Mouse (Mus musculus) small intestine, adult 2 months (tissue): ENCODE results near the gene Abcg5. TPM values are rescaled to one million over a fixed set of nuclear protein-coding genes. Genes with fewer than 3 reads are reported as not detected.

Experiments used
- H3K27ac ChIP-seq: fragments of 200-500 bp; 2 replicates; pipeline ENCODE4 v1.5.1; 2012; ENCODE audit warnings: low read depth, low read length, control low read depth, inconsistent platforms; ENCODE audit not compliant: insufficient read depth
- H3K27me3 ChIP-seq: fragments of 200-500 bp; 2 replicates; pipeline ENCODE4 v1.6.1; 2012; ENCODE audit warnings: mild to moderate bottlenecking, moderate library complexity, low read length, inconsistent platforms; ENCODE audit not compliant: control insufficient read depth, insufficient read depth
- H3K36me3 ChIP-seq: fragments of 200-500 bp; 2 replicates; pipeline ENCODE4 v1.6.1; 2012; ENCODE audit warnings: mild to moderate bottlenecking, low read length, control low read depth, inconsistent platforms; ENCODE audit not compliant: control insufficient read depth, insufficient read depth
- H3K4me1 ChIP-seq: fragments of 200-500 bp; 2 replicates; pipeline ENCODE4 v1.6.1; 2012; ENCODE audit warnings: low read length, inconsistent platforms, mixed read lengths; ENCODE audit not compliant: control insufficient read depth, insufficient read depth, insufficient read length
- H3K4me3 ChIP-seq: fragments of 200-500 bp; 2 replicates; pipeline ENCODE4 v1.5.1; 2012; ENCODE audit warnings: low read depth, mild to moderate bottlenecking, control low read depth, inconsistent platforms, low read length, moderate library complexity
- CTCF ChIP-seq: fragments of 200-500 bp; IDR thresholded peaks from 2 replicates; pipeline ENCODE4 v1.5.1; 2012; ENCODE audit warnings: low read depth, mild to moderate bottlenecking, control low read depth, inconsistent platforms, low read length, moderate library complexity, mixed read lengths; ENCODE audit not compliant: insufficient replicate concordance, insufficient read length; ENCODE audit errors: extremely low read depth
- POLR2A ChIP-seq: fragments of 200-500 bp; IDR thresholded peaks from 2 replicates; pipeline ENCODE4 v1.6.1; 2012; ENCODE audit warnings: low read depth, mild to moderate bottlenecking, control low read depth, inconsistent platforms, low read length, moderate library complexity
- WGBS: fragments of 180-500 bp; shearing (Covaris S2); methylation state at CpG from one replicate; pipeline ENCODE4 v1.1.7; 2018; 5-methylcytosine and 5-hydroxymethylcytosine counted together
- polyA plus RNA-seq: library from polyadenylated mRNA; depleted of rRNA; stranded (reverse); fragments of >200 nt; gene quantifications from 2 replicates; pipeline ENCODE4 v1.2.3, GENCODE M21; 2012

Gene Abcg5
- polyA plus RNA-seq, 1 experiment, result 335 TPM

DNA sequence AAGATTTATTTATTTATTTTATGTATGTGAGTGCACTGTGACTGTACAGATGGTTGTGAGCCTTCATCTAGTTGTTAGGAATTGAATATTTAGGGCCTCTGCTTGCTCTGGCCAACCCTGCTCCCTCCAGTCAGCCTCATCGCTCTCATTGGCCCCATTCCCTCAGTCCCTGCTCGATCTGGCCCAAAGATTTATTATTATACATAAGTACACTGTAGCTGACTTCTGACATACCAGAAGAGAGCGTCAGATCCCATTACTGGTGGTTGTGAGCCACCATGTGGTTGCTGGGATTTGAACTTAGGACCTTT is 25.4 kb downstream of the Abcg5 start:
- Histone ChIP-seq H3K27ac (no peak overlapping the region), H3K36me3 (peaks cover 20% of the 10 kb centered on the region), H3K4me1 (peaks cover 27% of the 10 kb centered on the region), H3K4me3 (no peak overlapping the region), H3K27me3 (no peaks in the 10 kb centered on the region)
- no peak for TF ChIP-seq POLR2A
- no peak for TF ChIP-seq CTCF
- 71% methylated on average over 3 of the region's 3 CpGs for WGBS

DNA sequence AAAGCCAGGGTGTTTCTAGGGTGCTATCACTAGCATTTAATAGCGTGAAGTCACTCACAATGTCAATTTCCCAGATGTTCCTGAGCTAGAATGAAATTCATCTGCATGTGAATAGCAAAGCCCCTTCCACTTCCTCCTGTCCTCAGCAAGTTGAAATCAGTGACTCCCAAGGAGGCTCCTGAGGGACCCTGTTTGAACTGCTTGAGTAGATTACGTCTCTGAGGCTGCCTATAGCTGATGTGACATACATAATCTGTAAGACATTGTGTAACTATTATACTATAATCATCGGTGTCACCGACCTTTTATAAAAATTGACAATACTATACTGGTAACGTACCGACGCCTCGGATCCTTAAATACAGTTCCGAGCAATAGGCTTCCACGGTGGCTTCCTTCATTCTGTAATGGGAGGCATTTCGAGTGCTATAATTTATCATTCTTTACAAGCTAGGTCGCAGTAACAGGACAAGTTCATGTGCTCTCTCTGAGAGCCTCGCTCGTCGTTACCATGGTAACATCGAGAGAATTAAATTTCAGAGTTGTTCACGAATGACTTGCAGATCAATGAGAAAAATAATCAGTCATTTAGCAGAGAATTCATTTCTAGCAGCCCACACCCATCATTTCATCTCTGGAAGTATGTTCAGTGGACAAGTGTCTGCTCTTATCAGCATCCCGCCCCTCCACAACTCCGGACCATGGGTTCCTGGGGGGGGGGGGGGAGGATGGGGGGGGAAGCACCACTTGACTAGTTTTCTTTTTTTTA is 26.0 kb downstream of the Abcg5 start:
- Histone ChIP-seq H3K4me3 (no peak overlapping the region), H3K27ac (no peak overlapping the region), H3K36me3 (peaks cover 14% of the 10 kb centered on the region), H3K27me3 (no peaks in the 10 kb centered on the region), H3K4me1 (peaks cover 25% of the 10 kb centered on the region)
- TF ChIP-seq CTCF, result no peak
- TF ChIP-seq POLR2A, result no peak
- WGBS, result 74% methylated on average over 19 of the region's 19 CpGs

DNA sequence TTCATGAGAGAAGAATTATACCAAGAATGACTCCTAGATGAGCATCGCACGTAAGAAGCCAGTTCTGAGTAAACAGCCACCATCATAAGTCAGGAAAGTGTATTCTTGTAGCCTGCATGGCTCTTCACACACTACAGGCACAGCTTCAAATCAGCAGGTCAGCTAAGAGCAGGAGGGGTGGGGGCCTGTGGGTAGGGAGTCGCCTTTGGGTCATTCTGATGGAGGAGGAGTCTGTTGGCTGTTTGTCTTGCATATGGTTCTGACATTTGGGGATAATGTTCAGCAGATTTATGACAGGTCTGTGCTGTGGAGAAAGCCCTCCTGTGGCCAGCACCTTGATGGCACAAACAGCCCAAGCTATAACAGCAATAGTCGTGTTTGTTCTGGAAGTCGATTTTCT is 26.6 kb downstream of the Abcg5 start:
- Histone ChIP-seq H3K27me3 (no peaks in the 10 kb centered on the region), H3K36me3 (peaks cover 9% of the 10 kb centered on the region), H3K27ac (no peak overlapping the region), H3K4me3 (no peak overlapping the region), H3K4me1 (peaks cover 31% of the 10 kb centered on the region)
- WGBS, result 60% methylated on average over 5 of the region's 5 CpGs
- TF ChIP-seq CTCF, result no peak
- no peak for TF ChIP-seq POLR2A

DNA sequence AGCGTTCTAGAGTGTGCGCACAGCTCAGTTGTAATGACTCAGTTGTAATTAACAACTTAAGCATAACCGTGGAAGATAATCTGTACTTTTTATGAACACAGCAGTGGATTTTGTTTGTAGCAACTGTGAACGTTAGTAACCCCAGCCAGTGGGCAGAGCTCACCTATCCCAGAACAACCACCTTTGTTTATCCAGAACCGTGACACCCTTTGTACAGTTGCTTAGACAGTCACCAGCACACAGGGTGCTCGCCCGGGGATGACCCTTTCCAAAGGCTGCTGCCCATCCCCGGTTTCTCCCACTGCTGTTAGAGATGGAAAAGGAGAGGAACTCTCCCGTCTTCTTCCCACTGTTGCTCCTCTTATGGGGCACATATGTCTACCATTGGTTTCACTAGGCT is 29.3 kb downstream of the Abcg5 start:
- no peaks in the 10 kb centered on the region for H3K27me3 ChIP-seq
- H3K27ac ChIP-seq, result peak overlapping the region; percentile 38; the same call in 1 of the 2 replicates
- H3K4me1 ChIP-seq, result peaks cover 30% of the 10 kb centered on the region
- peaks cover 7% of the 10 kb centered on the region for H3K36me3 ChIP-seq
- TF ChIP-seq POLR2A (no peak), CTCF (no peak)
- H3K4me3 ChIP-seq, result no peak overlapping the region
- WGBS, result 64% methylated on average over 9 of the region's 9 CpGs

DNA sequence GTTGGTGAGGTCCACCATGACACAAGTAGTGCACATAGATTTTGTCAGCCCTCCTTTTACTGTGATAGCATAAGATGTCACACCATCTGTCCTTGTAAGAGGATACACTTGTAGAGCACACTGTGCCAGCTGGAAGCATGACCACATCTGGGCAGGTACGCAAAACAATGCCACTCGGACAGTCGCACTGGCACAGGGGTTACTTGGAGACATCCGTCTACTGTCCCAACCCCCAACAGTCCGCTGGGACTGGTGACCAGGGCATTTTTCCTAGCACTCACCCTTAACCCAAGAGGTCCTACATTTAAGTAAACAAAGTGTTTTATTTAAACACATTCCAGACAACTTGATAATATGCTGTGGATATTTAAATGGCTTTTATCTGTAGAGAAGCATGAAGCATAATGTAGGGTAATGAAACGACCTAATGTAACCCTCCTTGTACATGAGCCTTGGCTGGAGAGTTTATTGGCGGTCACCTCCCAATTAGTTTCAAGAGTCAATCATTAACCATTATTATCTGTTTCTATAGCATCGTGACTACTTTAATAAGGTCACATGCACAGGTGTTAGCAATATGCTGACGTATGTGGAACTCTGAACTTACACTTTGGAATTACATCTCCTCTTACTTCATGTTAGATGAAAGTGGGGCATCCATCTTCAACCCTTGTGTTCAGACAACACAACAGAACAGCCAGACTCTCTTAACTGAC is 32.4 kb downstream of the Abcg5 start:
- Histone ChIP-seq H3K27ac (peak overlapping the region; percentile 21; the same call in 1 of the 2 replicates), H3K4me1 (peaks cover 25% of the 10 kb centered on the region), H3K36me3 (no peaks in the 10 kb centered on the region), H3K4me3 (no peak overlapping the region), H3K27me3 (no peaks in the 10 kb centered on the region)
- 27% methylated on average over 9 of the region's 9 CpGs for WGBS
- no peak for TF ChIP-seq POLR2A
- TF ChIP-seq CTCF, result no peak

DNA sequence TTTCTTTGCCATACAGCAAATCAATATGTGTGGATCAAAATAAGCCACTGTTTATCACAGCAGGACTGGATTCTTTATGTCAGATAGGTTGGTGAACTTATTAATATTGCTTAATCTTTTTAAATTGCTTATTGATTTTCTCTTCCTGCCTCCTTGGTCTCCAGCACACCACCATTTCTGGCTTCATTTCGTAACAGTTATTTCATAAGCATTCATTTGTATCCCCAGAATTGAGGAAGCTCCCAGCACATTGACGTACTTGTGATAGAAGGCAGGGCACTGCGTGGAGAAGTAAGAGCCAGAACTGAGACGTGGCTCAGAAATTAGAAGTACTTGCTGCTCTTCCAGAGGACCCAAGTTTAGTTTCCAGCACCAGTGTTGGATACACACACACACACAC is 35.2 kb downstream of the Abcg5 start:
- peaks cover 14% of the 10 kb centered on the region for H3K4me1 ChIP-seq
- no peak for TF ChIP-seq POLR2A
- no peak for TF ChIP-seq CTCF
- WGBS, result 39% methylated on average over 4 of the region's 4 CpGs
- H3K36me3 ChIP-seq, result no peaks in the 10 kb centered on the region
- H3K27ac ChIP-seq, result no peak overlapping the region
- H3K27me3 ChIP-seq, result no peaks in the 10 kb centered on the region
- H3K4me3 ChIP-seq, result no peak overlapping the region

DNA sequence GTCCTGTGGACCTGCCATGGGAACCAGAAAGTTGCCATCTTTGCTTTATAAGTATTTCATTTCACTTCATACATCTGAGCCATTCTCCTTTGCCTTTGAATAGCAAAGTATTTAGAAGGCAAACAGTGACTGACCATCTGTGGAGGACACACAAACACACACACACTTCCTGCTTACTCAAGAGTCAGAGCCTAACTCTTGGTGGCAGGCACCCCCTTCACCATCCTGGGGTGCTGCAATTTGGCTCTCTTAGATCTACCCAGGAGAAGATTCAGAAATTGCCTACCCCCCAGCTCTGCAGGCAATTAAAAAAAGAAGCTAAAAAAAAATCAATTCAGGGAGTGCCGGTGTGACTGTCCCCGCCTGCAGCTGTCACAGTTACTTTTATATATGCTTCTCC is 36.3 kb downstream of the Abcg5 start:
- H3K36me3 ChIP-seq, result no peaks in the 10 kb centered on the region
- H3K27ac ChIP-seq, result no peak overlapping the region
- no peak overlapping the region for H3K4me3 ChIP-seq
- peaks cover 11% of the 10 kb centered on the region for H3K4me1 ChIP-seq
- no peaks in the 10 kb centered on the region for H3K27me3 ChIP-seq
- 29% methylated on average over 2 of the region's 2 CpGs for WGBS
- TF ChIP-seq CTCF (no peak), POLR2A (no peak)

DNA sequence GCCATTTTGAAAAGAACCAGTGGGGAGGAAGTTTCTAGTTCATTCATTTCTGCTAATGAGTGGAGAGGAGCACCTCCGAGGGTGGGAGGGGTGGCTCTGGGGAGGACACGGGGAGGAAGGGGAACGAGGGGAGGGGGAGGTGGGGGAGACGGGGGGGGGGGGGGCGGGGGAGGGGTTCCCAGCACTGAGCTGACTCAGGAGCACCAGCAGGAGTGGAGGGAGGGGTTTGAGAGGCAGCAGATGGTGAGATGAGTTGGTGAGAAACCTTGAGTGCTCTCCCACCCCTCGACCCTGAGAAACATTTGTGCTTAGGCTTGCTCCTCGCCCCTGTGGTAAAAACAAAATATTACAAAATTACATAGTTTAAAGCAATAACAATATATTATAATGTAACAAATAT is 36.9 kb downstream of the Abcg5 start:
- 32% methylated on average over 4 of the region's 7 CpGs for WGBS
- TF ChIP-seq CTCF (no peak), POLR2A (no peak)

More for the DNA sequence above, 36.9 kb downstream of the Abcg5 start:
- Histone ChIP-seq H3K4me1 (peaks cover 8% of the 10 kb centered on the region), H3K4me3 (no peak overlapping the region), H3K27me3 (no peaks in the 10 kb centered on the region), H3K36me3 (no peaks in the 10 kb centered on the region), H3K27ac (no peak overlapping the region)
